Mouse (Mus musculus) heart, embryonic 15.5 days (tissue): Measurements from ENCODE around the gene Zic2. TPM values are rescaled to one million over a fixed set of nuclear protein-coding genes. Genes with fewer than 3 reads are reported as not detected.

Source experiments
- ATAC-seq: fragments of 200-750 bp; cut with Nextera tagmentation; replicated peaks from 2 replicates; pipeline ENCODE4 v1.8.0; 2017; ENCODE audit warnings: low read depth, moderate TSS enrichment; ENCODE audit not compliant: insufficient number of reproducible peaks, insufficient read depth, low FRiP score
- H3K27ac ChIP-seq: fragments of 300-500 bp; sonication (generic); 2 replicates; pipeline ENCODE4 v1.5.1; 2015; ENCODE audit warnings: mild to moderate bottlenecking, inconsistent platforms
- H3K27me3 ChIP-seq: fragments of 300-500 bp; sonication (generic); 2 replicates; pipeline ENCODE4 v1.6.1; 2015; ENCODE audit warnings: inconsistent platforms
- H3K36me3 ChIP-seq: fragments of 300-500 bp; sonication (generic); 2 replicates; pipeline ENCODE4 v1.6.1; 2015; ENCODE audit warnings: mild to moderate bottlenecking, inconsistent platforms
- H3K4me1 ChIP-seq: fragments of 300-500 bp; sonication (generic); replicated peaks from 2 replicates; pipeline ENCODE4 v1.6.1; 2015; ENCODE audit warnings: inconsistent platforms
- H3K4me2 ChIP-seq: fragments of 300-500 bp; sonication (generic); 2 replicates; pipeline ENCODE4 v1.6.1; 2015; ENCODE audit warnings: inconsistent platforms, mild to moderate bottlenecking, moderate library complexity
- H3K4me3 ChIP-seq: fragments of 300-500 bp; sonication (generic); 2 replicates; pipeline ENCODE4 v1.5.1; 2015; ENCODE audit warnings: mild to moderate bottlenecking, inconsistent platforms
- H3K9ac ChIP-seq: fragments of 300-500 bp; sonication (generic); 2 replicates; pipeline ENCODE4 v1.6.1; 2015; ENCODE audit warnings: mild to moderate bottlenecking, inconsistent platforms
- H3K9me3 ChIP-seq: fragments of 300-500 bp; sonication (generic); replicated peaks from 2 replicates; pipeline ENCODE4 v1.6.1; 2016; ENCODE audit warnings: inconsistent platforms
- WGBS: fragments of 180-500 bp; shearing (Covaris S2); methylation state at CpG from one replicate; pipeline ENCODE4 v1.1.7; 2015; ENCODE audit warnings: mixed read lengths; 5-methylcytosine and 5-hydroxymethylcytosine counted together
- polyA plus RNA-seq: library from polyadenylated mRNA; unstranded; fragments of >200 nt; fragmentation: Nextera tagmentation; extraction: Ambion mirVana; gene quantifications from 2 replicates; pipeline ENCODE4 v1.2.1, GENCODE M21; 2015

The Zic2 gene
- polyA plus RNA-seq, 1 experiment from 2014 or later = not detected

GRCm38 (mm10) chr14:122487366-122487765, 12.1 kb downstream of the Zic2 start:
- Histone ChIP-seq H3K36me3 (no peaks in the 10 kb centered on the region), H3K9ac (no peak overlapping the region), H3K4me2 (no peak overlapping the region), H3K27me3 (peaks cover 90% of the 10 kb centered on the region), H3K4me3 (no peak overlapping the region), H3K9me3 (no peaks in the 10 kb centered on the region), H3K4me1 (peaks cover 7% of the 10 kb centered on the region), H3K27ac (no peak overlapping the region)
- 8% methylated on average over 5 of the region's 5 CpGs for WGBS
- no peak for ATAC-seq

GRCm38 (mm10) chr14:122489041-122489440, 13.8 kb downstream of the Zic2 start:
- no peak overlapping the region for H3K4me2 ChIP-seq

DNA sequence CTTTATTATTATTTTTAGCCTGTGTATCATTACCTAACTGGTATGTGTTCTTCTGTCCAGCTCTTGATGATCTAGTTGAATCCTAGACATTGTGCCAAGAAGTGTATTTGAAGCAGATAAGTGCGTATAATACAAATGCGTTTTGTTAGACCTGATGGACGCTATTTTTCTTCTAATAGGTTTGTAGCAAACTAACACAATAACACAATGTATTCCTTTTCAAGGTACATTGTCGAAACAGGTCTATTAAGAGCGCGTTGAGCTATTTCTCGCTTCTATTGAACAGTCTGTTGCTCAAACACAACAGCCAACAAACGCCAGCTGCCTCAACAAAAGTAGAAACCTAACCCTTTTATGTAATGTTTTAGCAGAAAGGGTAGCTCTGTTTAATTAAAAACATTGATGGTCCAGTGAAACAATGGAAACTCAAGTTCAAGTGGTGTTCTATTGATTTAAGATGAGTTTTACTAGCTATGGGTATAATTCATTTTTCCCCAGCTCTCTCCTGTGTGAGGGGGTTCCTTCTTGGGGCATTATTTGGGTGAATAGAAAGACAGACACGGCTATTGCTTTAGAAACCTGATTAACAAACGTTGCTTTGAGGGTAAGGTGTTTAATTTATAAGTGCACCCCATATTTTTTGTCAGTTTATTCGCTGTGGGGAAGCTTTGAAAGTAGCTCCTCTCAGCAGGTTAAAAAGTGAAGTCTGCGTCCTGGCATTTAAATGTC, 14.6 kb downstream of the Zic2 start:
- Histone ChIP-seq H3K27me3 (peaks cover 87% of the 10 kb centered on the region), H3K9ac (no peak overlapping the region), H3K4me1 (peaks cover 7% of the 10 kb centered on the region), H3K36me3 (no peaks in the 10 kb centered on the region), H3K9me3 (no peaks in the 10 kb centered on the region), H3K4me3 (peak overlapping the region; percentile 35), H3K4me2 (peak overlapping the region; percentile 55; the same call in 1 of the 2 replicates), H3K27ac (no peak overlapping the region)
- 7% methylated on average over 12 of the region's 12 CpGs for WGBS
- ATAC-seq = no peak

More at GRCm38 (mm10) chr14:122489041-122489440, 13.8 kb downstream of the Zic2 start:
- Histone ChIP-seq H3K27me3 (peaks cover 89% of the 10 kb centered on the region), H3K27ac (no peak overlapping the region), H3K4me3 (no peak overlapping the region), H3K4me1 (peaks cover 7% of the 10 kb centered on the region), H3K36me3 (no peaks in the 10 kb centered on the region), H3K9ac (no peak overlapping the region), H3K9me3 (no peaks in the 10 kb centered on the region)
- ATAC-seq = no peak
- WGBS = 2% methylated on average over 5 of the region's 5 CpGs

DNA sequence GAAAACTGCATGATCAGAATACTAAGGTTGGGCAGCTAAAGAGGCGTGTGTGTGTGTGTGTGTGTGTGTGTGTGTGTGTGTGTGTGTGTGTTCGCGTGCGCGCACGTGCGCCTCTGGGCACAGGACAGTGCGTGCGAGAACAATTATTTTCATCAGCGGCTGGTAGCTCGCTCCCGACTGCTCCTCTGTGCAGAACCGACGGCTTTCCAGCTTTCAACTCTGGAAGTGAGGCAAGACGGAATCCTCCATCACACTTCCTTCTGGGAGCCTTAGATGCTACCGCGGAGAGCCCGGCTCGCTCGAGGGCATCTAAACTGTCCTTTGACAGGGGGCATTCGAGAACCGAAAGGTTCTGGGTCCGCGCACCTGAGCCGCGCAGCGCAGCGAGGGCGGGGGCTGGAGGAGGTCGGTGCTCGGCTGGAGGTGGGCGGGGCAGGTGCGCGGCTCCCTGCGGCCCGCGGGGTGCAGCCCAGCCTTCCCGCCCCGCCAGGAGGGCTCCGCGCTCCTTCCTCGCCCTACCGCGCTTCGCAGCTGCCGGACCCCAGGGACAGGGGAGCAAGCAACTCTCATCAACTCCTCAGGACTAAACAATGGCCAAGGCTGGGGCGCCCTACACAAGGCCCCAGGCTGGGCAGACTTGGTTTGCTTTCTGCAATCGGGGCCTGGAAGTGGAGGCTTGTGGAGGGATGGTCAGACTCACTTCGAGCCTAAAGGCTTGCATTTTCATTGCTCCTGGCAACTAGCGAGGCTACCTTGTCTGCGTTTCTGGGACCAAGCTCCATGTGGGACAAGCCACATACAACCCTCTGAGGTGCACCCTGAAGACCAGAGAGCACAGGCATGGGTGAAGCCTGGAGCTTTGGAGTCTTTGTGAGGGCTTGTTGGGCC, 15.4 kb downstream of the Zic2 start, which contains the start of gene Gm10837:
Gene Gm10837 (plus strand): TSS at position 146 of the 888 bp plus-strand sequence.
- H3K27ac ChIP-seq = no peak within 1 kb of the TSS
- no peak for ATAC-seq
- H3K4me3 ChIP-seq = peak within 1 kb of the TSS; percentile 35
- 3% methylated on average over 51 of the region's 51 CpGs for WGBS
- H3K9me3 ChIP-seq = no peaks in the 10 kb centered on the region
- no peaks in the 10 kb centered on the region for H3K36me3 ChIP-seq
- peaks cover 7% of the 10 kb centered on the region for H3K4me1 ChIP-seq
- H3K27me3 ChIP-seq = peaks cover 78% of the 10 kb centered on the region
- H3K9ac ChIP-seq = no peak within 1 kb of the TSS
- H3K4me2 ChIP-seq = peak within 1 kb of the TSS; percentile 55

DNA sequence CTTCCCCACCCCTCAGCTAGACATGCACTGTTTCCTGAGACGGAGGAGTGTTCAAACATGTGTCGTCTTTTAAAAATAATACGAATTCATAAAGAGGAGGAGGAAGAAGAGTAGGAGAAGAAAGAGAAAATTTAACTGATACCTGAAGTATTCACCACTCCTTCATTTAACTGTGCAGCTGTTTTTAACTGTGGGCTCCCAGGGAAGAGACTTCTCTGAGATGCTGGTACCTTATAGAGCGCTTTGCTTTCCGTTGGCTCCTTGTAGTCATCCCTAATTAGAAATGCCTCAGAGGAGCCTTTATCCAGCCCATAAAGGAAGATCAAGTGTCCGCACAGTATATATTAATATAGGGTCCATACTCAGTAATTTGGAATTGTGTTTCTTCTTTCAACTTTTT, 16.3 kb downstream of the Zic2 start:
- WGBS = 72% methylated on average over 6 of the region's 6 CpGs
- ATAC-seq = no peak
- no peak overlapping the region for H3K4me2 ChIP-seq
- H3K4me3 ChIP-seq = no peak overlapping the region
- H3K9ac ChIP-seq = no peak overlapping the region
- H3K9me3 ChIP-seq = no peaks in the 10 kb centered on the region
- peaks cover 70% of the 10 kb centered on the region for H3K27me3 ChIP-seq
- H3K4me1 ChIP-seq = peaks cover 7% of the 10 kb centered on the region
- no peak overlapping the region for H3K27ac ChIP-seq
- no peaks in the 10 kb centered on the region for H3K36me3 ChIP-seq

DNA sequence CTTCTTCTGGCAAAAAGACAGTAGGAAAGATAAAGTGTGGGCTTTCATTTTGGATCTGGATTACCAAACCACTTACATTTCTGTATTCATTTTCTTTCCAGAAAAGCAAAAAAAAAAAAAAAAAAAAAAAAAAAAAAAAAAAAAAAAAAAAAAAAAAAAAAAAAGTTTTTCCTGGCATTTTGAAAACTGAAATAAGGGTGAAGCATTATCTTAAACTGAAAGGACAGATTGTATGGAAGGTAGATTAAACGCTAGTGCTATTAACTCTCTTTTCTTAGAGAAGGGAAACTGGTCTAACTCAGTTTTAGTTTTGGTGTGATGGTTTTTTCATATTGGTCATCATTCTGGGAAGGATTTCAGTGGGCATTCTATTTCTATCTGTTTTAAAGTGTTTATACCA, 16.8 kb downstream of the Zic2 start:
- ATAC-seq = no peak
- no peak overlapping the region for H3K9ac ChIP-seq
- peaks cover 7% of the 10 kb centered on the region for H3K4me1 ChIP-seq
- no peak overlapping the region for H3K4me3 ChIP-seq
- H3K27me3 ChIP-seq = peaks cover 66% of the 10 kb centered on the region
- H3K9me3 ChIP-seq = no peaks in the 10 kb centered on the region
- 67% methylated on average over 1 of the region's 1 CpGs for WGBS
- H3K27ac ChIP-seq = no peak overlapping the region
- H3K4me2 ChIP-seq = no peak overlapping the region
- H3K36me3 ChIP-seq = no peaks in the 10 kb centered on the region

- Histone ChIP-seq H3K9me3 (no peaks in the 10 kb centered on the region), H3K4me2 (no peak overlapping the region), H3K27ac (no peak overlapping the region), H3K9ac (no peak overlapping the region), H3K36me3 (no peaks in the 10 kb centered on the region), H3K4me3 (no peak overlapping the region), H3K27me3 (peaks cover 12% of the 10 kb centered on the region), H3K4me1 (no peaks in the 10 kb centered on the region)
- 17% methylated on average over 2 of the region's 2 CpGs for WGBS
- ATAC-seq = no peak
These were observed 33.8 kb downstream of the Zic2 start for GRCm38 (mm10) chr14:122509058-122509457.

DNA sequence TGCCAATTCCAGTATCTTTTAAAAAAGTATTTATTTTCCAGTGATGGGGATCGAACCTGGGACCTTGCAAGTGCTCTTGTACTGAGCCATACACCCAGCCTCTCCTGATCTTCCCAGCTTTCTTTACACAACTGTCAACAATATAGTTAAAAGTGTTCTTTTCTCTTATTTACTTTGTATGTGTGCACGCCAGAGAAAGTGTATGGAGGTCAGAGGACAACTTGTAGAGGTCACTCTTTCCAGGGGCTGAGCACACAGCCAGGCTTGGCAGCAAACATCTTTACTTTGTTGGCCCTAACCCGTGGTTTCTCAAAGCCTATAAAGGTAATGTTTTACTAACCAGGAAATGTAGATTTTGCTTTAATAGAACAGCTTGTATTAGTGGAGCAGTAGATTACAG, 36.3 kb downstream of the Zic2 start:
- WGBS = 74% methylated on average over 3 of the region's 3 CpGs
- H3K4me1 ChIP-seq = no peaks in the 10 kb centered on the region
- no peaks in the 10 kb centered on the region for H3K36me3 ChIP-seq
- H3K9me3 ChIP-seq = no peaks in the 10 kb centered on the region
- no peak for ATAC-seq
- no peak overlapping the region for H3K27ac ChIP-seq
- H3K4me3 ChIP-seq = no peak overlapping the region
- H3K4me2 ChIP-seq = no peak overlapping the region
- peaks cover 12% of the 10 kb centered on the region for H3K27me3 ChIP-seq
- H3K9ac ChIP-seq = no peak overlapping the region

GRCm38 (mm10) chr14:122513511-122514036, 38.3 kb downstream of the Zic2 start:
- Histone ChIP-seq H3K27me3 (peaks cover 11% of the 10 kb centered on the region), H3K4me2 (no peak overlapping the region), H3K9ac (no peak overlapping the region), H3K4me3 (no peak overlapping the region), H3K27ac (no peak overlapping the region), H3K9me3 (no peaks in the 10 kb centered on the region), H3K36me3 (no peaks in the 10 kb centered on the region), H3K4me1 (no peaks in the 10 kb centered on the region)
- 33% methylated on average over 1 of the region's 1 CpGs for WGBS
- ATAC-seq = no peak

GRCm38 (mm10) chr14:122528475-122528874, 53.2 kb downstream of the Zic2 start:
- WGBS = 80% methylated on average over 4 of the region's 4 CpGs
- Histone ChIP-seq H3K27me3 (no peaks in the 10 kb centered on the region), H3K4me1 (no peaks in the 10 kb centered on the region; the same call in 1 of the 2 replicates), H3K9me3 (no peaks in the 10 kb centered on the region), H3K36me3 (no peaks in the 10 kb centered on the region), H3K27ac (no peak overlapping the region), H3K4me3 (no peak overlapping the region), H3K9ac (no peak overlapping the region), H3K4me2 (no peak overlapping the region)
- ATAC-seq = no peak
